Mouse (Mus musculus): ENCODE results near the gene 9230102O04Rik. TPM values are rescaled to one million over a fixed set of nuclear protein-coding genes. Genes with fewer than 3 reads are reported as not detected.

Gene 9230102O04Rik
- polyA plus RNA-seq, 1 experiment from 2014 or later: 4.0 TPM

DNA sequence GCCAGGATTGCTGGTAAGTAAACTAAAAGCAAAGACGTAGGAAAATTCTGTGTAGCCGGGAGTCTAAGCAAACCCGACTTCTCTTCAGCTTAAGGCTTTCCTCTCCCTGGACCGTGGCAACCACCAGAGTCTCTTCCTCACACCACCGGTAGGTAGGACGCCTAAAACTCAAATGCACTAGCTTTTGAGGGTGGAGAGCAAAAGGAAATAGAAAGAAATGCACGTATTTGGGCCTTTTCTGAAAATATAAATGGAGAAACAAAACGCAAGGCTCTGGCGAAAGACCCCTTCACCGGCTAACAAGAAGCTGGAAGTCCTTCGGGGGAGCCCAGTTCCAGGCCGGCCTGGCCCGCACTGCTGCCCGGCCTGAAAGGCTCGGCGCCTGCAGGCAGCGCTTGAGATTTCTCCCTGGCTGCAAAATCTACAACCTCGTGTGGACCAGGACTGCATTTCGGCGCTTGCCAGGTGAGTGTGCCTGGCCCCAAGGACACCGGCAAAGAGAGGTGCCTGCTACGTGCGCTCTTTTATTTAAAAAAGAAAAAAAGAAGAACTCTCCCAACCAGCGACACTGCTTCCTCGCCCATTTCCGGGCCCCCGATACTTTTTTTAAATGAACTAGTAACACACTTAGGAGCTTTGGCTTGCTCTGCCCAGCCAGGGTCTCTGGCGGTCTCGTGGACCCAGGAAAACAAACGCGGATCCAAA, 12.6 kb downstream of the 9230102O04Rik start:
- Histone ChIP-seq H3K4me1 (ENCODE audit: control insufficient read depth, insufficient read depth, low read length) (peaks cover 14% of the 10 kb centered on the region; the same call in 1 of the 2 replicates), H3K36me3 (ENCODE audit: control insufficient read depth, insufficient read depth, low read length) (no peaks in the 10 kb centered on the region), H3K9me3 (replicated peaks; ENCODE audit: control insufficient read depth, low read length, poor library complexity, severe bottlenecking) (no peaks in the 10 kb centered on the region), H3K27ac (ENCODE audit: low read length) (peak overlapping the region; percentile 81), H3K9ac (ENCODE audit: low read depth, low read length) (peak overlapping the region; percentile 67), H3K27me3 (ENCODE audit: control insufficient read depth, insufficient read depth, low read depth, low read length) (peaks cover 24% of the 10 kb centered on the region), H3K4me3 (ENCODE audit: low read depth, low read length) (peak overlapping the region; percentile 47), H3K4me2 (ENCODE audit: low read length) (peak overlapping the region; percentile 68)
- 3% methylated on average over 31 of the region's 31 CpGs for WGBS
- no peak for ATAC-seq

GRCm38 (mm10) chr2:9875676-9876357, 13.5 kb downstream of the 9230102O04Rik start:
- Histone ChIP-seq H3K9ac (ENCODE audit: low read depth, low read length) (peak overlapping the region; percentile 67), H3K4me3 (ENCODE audit: low read depth, low read length) (peak overlapping the region; percentile 47), H3K4me2 (ENCODE audit: low read length) (peak overlapping the region; percentile 68), H3K9me3 (replicated peaks; ENCODE audit: control insufficient read depth, low read length, poor library complexity, severe bottlenecking) (no peaks in the 10 kb centered on the region), H3K4me1 (ENCODE audit: control insufficient read depth, insufficient read depth, low read length) (peaks cover 12% of the 10 kb centered on the region; the same call in 1 of the 2 replicates), H3K36me3 (ENCODE audit: control insufficient read depth, insufficient read depth, low read length) (no peaks in the 10 kb centered on the region), H3K27ac (ENCODE audit: low read length) (peak overlapping the region; percentile 81), H3K27me3 (ENCODE audit: control insufficient read depth, insufficient read depth, low read depth, low read length) (peaks cover 33% of the 10 kb centered on the region)
- ATAC-seq: no peak
- WGBS: 6% methylated on average over 12 of the region's 12 CpGs

DNA sequence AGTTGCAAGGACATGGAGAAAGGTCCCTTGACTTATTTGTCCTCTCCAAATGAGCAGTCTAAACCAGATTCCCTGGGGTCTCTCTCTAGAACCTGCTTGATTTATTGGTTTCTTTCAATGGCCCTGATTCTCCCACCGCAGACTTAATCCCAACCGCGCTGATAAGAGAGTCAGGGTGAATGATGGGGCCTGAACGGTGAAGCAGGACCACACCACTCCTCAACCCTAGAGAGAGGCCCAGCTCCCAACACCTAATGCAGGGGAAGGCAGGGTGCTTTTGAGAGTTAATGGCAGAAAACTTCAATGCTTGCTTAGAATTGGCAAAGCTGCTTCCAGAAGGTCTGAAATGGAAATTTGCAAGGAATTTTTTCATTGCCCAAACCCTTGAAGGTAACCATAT, 14.1 kb downstream of the 9230102O04Rik start:
- Histone ChIP-seq H3K9ac (ENCODE audit: low read depth, low read length) (peak overlapping the region; percentile 67), H3K9me3 (replicated peaks; ENCODE audit: control insufficient read depth, low read length, poor library complexity, severe bottlenecking) (no peaks in the 10 kb centered on the region), H3K4me2 (ENCODE audit: low read length) (peak overlapping the region; percentile 68), H3K4me1 (ENCODE audit: control insufficient read depth, insufficient read depth, low read length) (peaks cover 12% of the 10 kb centered on the region; the same call in 1 of the 2 replicates), H3K27me3 (ENCODE audit: control insufficient read depth, insufficient read depth, low read depth, low read length) (peaks cover 35% of the 10 kb centered on the region), H3K27ac (ENCODE audit: low read length) (peak overlapping the region; percentile 81), H3K36me3 (ENCODE audit: control insufficient read depth, insufficient read depth, low read length) (no peaks in the 10 kb centered on the region), H3K4me3 (ENCODE audit: low read depth, low read length) (peak overlapping the region; percentile 47)
- 1% methylated on average over 4 of the region's 4 CpGs for WGBS
- ATAC-seq: no peak

DNA sequence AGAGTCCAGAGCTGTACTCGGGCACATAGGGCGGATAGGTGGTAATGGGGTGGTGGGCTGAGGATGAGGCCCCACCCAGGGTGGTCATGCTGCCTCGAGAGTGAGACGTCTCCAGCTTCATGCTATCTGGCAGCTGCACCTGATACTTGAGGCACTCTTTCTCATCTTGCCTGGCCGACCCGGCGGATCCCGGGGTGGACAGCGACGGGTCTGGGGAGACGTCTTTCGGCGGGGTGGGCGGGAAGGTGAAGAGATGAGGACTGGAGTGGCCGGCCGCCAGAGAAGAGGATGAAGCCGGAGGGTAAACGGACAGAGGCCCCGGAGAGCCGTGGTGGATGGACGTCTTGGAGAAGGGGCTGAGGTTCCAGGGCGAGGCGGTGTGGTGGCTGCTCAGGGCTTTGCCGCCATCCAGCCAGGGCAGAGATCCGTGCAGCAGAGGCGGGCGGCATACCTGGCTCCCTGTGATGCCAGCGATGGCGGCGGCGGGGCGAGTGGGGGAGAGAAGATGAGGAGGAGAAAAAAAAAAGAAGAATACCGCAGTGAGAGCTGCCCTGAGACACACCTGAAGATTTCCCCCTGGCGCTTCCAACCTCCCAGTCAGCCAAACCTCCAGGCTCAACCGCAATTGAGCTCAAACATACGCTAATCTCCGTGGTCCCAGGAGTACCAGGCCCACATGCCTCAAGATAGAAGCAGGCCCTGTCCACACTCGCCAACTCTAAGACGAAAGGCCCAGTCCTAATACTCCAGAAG, 14.7 kb downstream of the 9230102O04Rik start:
- H3K27ac ChIP-seq (ENCODE audit: low read length): peak overlapping the region; percentile 81
- no peak for ATAC-seq
- H3K4me3 ChIP-seq (ENCODE audit: low read depth, low read length): peak overlapping the region; percentile 47
- H3K4me2 ChIP-seq (ENCODE audit: low read length): peak overlapping the region; percentile 68
- H3K9ac ChIP-seq (ENCODE audit: low read depth, low read length): peak overlapping the region; percentile 67
- no peaks in the 10 kb centered on the region for H3K36me3 ChIP-seq (ENCODE audit: control insufficient read depth, insufficient read depth, low read length)
- peaks cover 10% of the 10 kb centered on the region; the same call in 1 of the 2 replicates for H3K4me1 ChIP-seq (ENCODE audit: control insufficient read depth, insufficient read depth, low read length)
- H3K27me3 ChIP-seq (ENCODE audit: control insufficient read depth, insufficient read depth, low read depth, low read length): peaks cover 34% of the 10 kb centered on the region
- 5% methylated on average over 39 of the region's 39 CpGs for WGBS
- no peaks in the 10 kb centered on the region for H3K9me3 ChIP-seq (replicated peaks; ENCODE audit: control insufficient read depth, low read length, poor library complexity, severe bottlenecking)

DNA sequence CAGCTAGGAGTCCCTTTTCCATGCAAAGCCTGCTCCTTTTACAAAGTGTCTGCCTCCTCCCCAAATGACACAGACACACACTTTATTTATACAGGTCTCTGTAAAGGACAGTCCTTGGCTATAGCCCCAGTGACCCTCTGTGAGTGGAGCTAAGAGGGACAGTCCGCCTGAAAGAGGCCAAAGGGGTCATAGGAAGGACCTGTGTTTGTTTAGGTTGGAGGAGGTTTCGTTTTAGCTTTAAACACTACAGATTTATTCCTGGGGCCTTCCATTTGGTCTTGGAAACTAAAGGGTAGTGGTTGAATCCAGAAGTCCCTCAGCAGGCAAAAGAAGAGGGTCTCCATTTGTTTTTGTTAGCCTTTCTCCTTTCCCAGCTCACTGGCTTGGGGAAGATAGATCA, 15.6 kb downstream of the 9230102O04Rik start:
- peak overlapping the region; percentile 81 for H3K27ac ChIP-seq (ENCODE audit: low read length)
- H3K9me3 ChIP-seq (replicated peaks; ENCODE audit: control insufficient read depth, low read length, poor library complexity, severe bottlenecking): no peaks in the 10 kb centered on the region
- H3K9ac ChIP-seq (ENCODE audit: low read depth, low read length): peak overlapping the region; percentile 50
- peaks cover 30% of the 10 kb centered on the region for H3K27me3 ChIP-seq (ENCODE audit: control insufficient read depth, insufficient read depth, low read depth, low read length)
- 18% methylated on average over 2 of the region's 2 CpGs for WGBS
- ATAC-seq: no peak
- H3K4me3 ChIP-seq (ENCODE audit: low read depth, low read length): peak overlapping the region; percentile 47
- H3K36me3 ChIP-seq (ENCODE audit: control insufficient read depth, insufficient read depth, low read length): no peaks in the 10 kb centered on the region
- H3K4me1 ChIP-seq (ENCODE audit: control insufficient read depth, insufficient read depth, low read length): peaks cover 10% of the 10 kb centered on the region; the same call in 1 of the 2 replicates
- peak overlapping the region; percentile 68 for H3K4me2 ChIP-seq (ENCODE audit: low read length)

DNA sequence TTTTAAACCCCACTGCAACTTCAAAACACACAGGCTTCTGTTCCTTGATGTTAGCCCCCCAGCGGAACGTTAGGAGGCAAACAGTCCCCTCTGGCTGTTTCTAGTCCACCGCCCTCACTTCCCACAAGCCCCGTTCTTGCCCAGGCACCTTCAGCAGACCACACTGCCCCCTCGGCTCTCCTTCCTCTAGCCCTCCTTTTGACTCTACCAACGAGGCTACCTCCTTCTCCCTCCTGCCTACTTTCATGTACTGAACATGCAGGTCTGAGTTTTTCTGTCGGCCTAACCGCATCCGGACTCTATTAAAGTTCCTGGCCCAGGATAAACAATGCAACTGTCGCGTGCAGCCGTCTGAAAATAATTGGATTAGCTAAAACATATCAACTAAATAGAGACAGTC, 16.7 kb downstream of the 9230102O04Rik start:
- Histone ChIP-seq H3K27ac (ENCODE audit: low read length) (peak overlapping the region; percentile 81), H3K36me3 (ENCODE audit: control insufficient read depth, insufficient read depth, low read length) (no peaks in the 10 kb centered on the region), H3K4me2 (ENCODE audit: low read length) (peak overlapping the region; percentile 68), H3K9ac (ENCODE audit: low read depth, low read length) (peak overlapping the region; percentile 50), H3K4me1 (ENCODE audit: control insufficient read depth, insufficient read depth, low read length) (peaks cover 10% of the 10 kb centered on the region; the same call in 1 of the 2 replicates), H3K9me3 (replicated peaks; ENCODE audit: control insufficient read depth, low read length, poor library complexity, severe bottlenecking) (no peaks in the 10 kb centered on the region), H3K4me3 (ENCODE audit: low read depth, low read length) (peak overlapping the region; percentile 47), H3K27me3 (ENCODE audit: control insufficient read depth, insufficient read depth, low read depth, low read length) (peaks cover 30% of the 10 kb centered on the region)
- WGBS: 5% methylated on average over 12 of the region's 12 CpGs
- no peak for ATAC-seq

GRCm38 (mm10) chr2:9871798-9872197, 17.5 kb downstream of the 9230102O04Rik start:
- Histone ChIP-seq H3K4me2 (ENCODE audit: low read length) (peak overlapping the region; percentile 68), H3K36me3 (ENCODE audit: control insufficient read depth, insufficient read depth, low read length) (no peaks in the 10 kb centered on the region), H3K27ac (ENCODE audit: low read length) (peak overlapping the region; percentile 70), H3K4me3 (ENCODE audit: low read depth, low read length) (peak overlapping the region; percentile 47), H3K9ac (ENCODE audit: low read depth, low read length) (peak overlapping the region; percentile 33; the same call in 1 of the 2 replicates), H3K27me3 (ENCODE audit: control insufficient read depth, insufficient read depth, low read depth, low read length) (peaks cover 30% of the 10 kb centered on the region), H3K9me3 (replicated peaks; ENCODE audit: control insufficient read depth, low read length, poor library complexity, severe bottlenecking) (no peaks in the 10 kb centered on the region), H3K4me1 (ENCODE audit: control insufficient read depth, insufficient read depth, low read length) (0 out of 2 replicates have a peak, but pooled peaks cover 5% of the 10 kb centered on the region)
- 21% methylated on average over 6 of the region's 6 CpGs for WGBS
- no peak for ATAC-seq

GRCm38 (mm10) chr2:9871141-9871716, 18.1 kb downstream of the 9230102O04Rik start:
- ATAC-seq: no peak
- Histone ChIP-seq H3K9ac (ENCODE audit: low read depth, low read length) (peak overlapping the region; percentile 43), H3K36me3 (ENCODE audit: control insufficient read depth, insufficient read depth, low read length) (no peaks in the 10 kb centered on the region), H3K27me3 (ENCODE audit: control insufficient read depth, insufficient read depth, low read depth, low read length) (peaks cover 30% of the 10 kb centered on the region), H3K9me3 (replicated peaks; ENCODE audit: control insufficient read depth, low read length, poor library complexity, severe bottlenecking) (no peaks in the 10 kb centered on the region), H3K27ac (ENCODE audit: low read length) (peak overlapping the region; percentile 70), H3K4me2 (ENCODE audit: low read length) (peak overlapping the region; percentile 68), H3K4me3 (ENCODE audit: low read depth, low read length) (peak overlapping the region; percentile 47), H3K4me1 (ENCODE audit: control insufficient read depth, insufficient read depth, low read length) (0 out of 2 replicates have a peak, but pooled peaks cover 5% of the 10 kb centered on the region)
- WGBS: 20% methylated on average over 4 of the region's 4 CpGs

Measured in midbrain, embryonic 16.5 days (tissue).